ENCODE assay signal across 9 mouse cellular contexts in the genomic region with DNA sequence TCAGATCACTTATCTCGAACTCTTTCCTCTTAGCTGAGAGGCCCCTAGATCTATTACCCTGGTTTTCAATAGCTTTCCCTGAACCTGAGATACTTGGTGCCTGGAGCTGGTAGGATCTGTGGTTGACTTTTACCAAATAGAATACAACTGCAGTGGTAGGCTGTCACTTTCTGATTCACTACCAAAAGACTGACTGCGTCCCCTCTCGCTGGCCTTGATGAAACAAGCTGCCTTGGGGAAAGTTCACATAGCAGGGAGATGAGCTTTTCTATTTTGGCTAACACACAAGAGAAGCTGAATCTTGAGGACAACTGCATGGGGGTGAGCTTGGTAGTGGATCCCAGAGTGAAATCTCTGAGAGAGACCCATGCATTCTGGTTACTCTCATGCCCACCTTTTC. TPM values are rescaled to one million over a fixed set of nuclear protein-coding genes. Genes with fewer than 3 reads are reported as not detected.
"Had no signal": no experiment of that assay in that cellular context is flagged by ENCODE, and none has a peak within 500 bp of the region (broad histone marks: within the 10 kb centered on the region; RNA-seq: fewer than 3 reads in every experiment).

No protein-coding gene starts in this region.

- DNase-seq: lung, adult 2 months; lung, postnatal 14 days; lung, postnatal 36 days; right cerebral cortex, postnatal 14 days; thymus, adult 2 months; thymus, postnatal 25 days; thymus, postnatal 4 days had no signal

RNA-seq across cellular contexts. Expression of a gene that starts 22.4 kb away (rescaled TPM):
- polyA plus RNA-seq: midbrain, embryonic 15.5 days; neural tube, embryonic 14.5 days had no signal
